Mouse (Mus musculus): ENCODE data around the gene Klb.

The Klb gene

GRCm38 (mm10) chr5:65385704-65386103 is 37.6 kb downstream of the Klb start:
- no peak for DNase-seq

DNA sequence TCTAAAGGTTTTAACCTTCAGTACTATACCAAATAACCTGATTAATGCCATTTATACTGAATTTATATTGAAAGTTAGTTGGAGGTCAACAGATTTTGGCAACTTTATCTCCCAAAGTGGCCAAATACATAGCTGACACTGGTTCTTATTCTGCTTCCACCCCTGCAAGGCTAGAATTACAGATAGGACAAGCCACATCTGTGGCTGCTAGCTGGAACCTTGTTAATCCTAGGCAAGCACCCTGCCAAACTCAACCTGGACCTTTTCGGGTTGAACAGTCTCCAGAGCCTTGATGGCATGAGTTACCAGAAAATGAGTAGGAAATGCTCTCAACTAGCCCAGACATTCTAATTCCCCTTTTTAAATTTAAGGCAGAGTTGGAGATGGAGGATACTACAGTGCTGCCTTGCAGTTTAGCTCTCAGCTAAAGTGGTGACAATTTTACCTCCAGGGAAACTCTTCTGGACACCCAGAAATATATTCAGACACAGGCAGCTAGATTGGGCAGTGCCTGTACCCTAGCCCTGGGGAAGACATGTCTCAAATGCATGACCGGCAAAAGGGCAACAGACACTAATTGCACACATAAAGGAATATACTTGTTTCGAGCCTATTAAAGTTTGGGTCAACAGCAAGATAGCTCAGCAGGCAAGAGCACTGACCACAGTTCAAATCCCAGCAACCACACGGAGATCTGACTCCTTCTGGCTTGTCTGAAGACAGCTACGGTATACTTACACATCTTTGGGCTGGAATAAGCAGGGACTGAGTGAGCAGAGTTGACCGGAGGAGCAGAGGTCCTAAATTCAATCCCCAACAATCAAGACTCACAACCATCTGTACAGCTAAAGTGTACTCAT is 39.1 kb downstream of the Klb start:
- DNase-seq = no peak

DNA sequence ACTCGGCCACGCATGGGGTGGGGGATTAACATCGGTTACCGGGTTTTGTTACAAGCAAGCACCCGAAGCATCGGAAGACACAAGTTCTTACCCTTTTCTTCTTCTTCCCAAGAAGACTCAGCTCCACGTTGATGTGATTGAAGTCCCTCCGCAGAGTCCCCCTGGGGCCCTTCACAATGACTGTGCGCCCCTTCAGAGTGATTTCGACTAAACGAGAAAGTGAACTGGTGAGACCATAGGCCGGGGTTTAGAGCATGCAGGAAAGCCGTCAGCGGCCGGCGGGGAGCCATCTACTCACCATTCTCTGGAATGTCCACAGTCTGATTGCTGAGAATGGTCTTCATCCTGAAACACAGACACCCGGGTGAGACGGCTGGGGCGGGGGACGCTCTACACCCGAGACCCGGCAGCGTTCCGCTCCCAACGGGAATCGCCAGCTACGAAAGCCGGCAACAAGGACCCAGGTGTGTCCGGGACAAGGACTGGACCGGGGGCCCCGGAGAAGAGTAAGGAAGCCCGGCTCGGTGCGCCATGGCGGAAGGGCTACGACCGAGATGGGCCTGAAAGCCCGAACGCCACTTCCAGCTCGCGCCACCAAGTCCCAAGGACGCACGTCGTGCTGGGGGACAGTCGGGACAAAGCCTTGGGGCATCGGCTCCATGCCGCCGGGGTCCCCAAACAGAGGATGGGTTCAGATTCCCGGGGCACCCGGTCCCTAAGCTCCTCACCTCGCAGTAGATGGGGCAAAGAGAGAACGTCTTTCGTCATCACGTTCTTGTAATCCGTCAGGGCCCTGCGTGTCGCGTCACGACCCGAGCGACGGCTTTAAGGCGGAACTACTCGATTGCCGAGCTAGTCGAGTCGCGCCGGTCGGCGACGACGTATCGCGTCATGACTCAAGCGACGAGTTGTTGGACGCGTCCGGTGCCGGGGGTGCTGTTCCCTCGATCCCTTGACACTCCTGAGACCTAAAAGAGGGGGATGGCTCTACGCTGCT is 42.8 kb downstream of the Klb start, which contains the start of the genes Rpl9 and Lias:
Rpl9 (minus strand) TSS at position 797 of the 997 bp plus-strand sequence.
Lias (plus strand) TSS at position 850 of the 997 bp plus-strand sequence.
- peak; percentile 98 to 99 for DNase-seq

DNA sequence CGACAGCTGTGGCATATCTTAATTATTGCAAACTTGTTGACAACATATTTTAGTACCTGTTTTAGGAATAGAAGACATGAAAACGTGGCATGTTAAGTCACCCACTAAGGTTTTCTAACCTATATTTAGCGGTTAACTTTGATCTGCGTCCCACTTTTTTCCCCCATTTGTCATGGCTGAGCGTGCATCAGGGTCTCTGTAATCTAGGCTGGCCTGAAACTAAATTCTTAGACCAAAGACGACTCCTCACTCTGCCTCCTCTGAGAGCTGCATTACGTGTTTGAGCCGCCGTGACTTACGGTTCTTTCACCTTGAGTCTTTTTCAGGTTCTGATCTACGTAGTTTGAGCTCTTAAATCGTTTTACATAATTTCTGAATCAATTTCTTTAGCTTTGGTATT is 43.6 kb downstream of the Klb start:
- DNase-seq = no peak

DNA sequence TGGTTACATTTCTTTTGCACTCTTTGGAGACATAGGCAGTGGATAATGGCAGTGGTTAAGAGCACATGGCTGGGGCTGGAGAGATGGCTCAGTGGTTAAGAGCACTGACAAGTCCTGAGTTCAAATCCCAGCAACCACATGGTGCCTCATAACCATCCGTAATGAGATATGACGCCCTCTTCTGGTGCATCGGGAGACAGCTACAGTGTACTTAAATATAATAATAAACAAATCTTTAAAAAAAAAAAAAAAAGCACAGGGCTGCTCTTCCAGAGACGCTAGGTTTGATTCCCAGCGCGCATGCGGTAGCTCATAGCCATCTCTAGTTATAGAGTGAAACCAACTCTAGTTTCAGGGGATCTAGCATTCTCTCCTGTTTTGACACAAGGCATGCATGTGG is 46.3 kb downstream of the Klb start:
- no peak for DNase-seq

DNA sequence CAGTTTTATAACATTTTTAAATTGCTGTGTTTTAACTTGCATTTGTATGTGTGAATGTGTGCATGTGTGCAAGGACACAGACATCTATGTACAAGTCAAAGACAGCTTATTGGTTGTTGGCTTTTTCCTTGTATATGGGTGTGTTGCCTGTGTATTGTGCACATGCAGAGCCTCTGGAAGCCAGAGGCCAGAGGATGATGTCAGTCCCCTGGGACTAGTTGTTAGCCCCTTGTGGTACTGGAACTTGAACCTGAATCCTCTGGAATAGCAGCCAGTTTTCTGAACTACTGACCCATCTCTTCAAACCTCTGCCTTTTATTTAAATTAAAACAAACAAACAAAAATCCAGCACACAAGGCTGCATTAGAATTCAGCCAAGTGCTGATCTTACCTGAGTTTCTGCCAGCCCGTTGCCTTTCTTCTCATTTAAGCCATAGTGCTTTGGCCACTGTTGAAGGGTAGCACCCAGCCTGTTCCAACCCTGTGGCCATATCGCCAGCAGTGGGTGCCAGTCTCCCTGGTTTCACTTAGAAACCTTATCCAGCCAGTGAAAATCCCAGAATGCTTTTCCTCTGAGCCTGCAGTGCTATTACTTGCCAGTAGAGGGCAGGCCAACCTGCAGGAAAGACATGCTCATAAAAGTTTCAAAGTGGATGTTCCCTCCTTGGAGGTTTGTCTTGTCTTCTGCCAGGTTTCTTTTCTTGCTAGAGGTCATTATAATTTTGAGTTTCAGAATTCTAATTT is 53.3 kb downstream of the Klb start:
- DNase-seq = peak; percentile 69 to 70

- no peak for DNase-seq
Observed at GRCm38 (mm10) chr5:65407989-65408388, 59.9 kb downstream of the Klb start.

GRCm38 (mm10) chr5:65415653-65416458 is 67.7 kb downstream of the Klb start:
- no peak for DNase-seq

- DNase-seq = no peak
Observed at GRCm38 (mm10) chr5:65419136-65419535, 71.0 kb downstream of the Klb start.

GRCm38 (mm10) chr5:65420822-65421221 is 72.7 kb downstream of the Klb start:
- DNase-seq = no peak

GRCm38 (mm10) chr5:65422803-65423202 is 74.7 kb downstream of the Klb start:
- DNase-seq = no peak

- DNase-seq = no peak
Observed at GRCm38 (mm10) chr5:65424215-65424614, 76.1 kb downstream of the Klb start.

DNA sequence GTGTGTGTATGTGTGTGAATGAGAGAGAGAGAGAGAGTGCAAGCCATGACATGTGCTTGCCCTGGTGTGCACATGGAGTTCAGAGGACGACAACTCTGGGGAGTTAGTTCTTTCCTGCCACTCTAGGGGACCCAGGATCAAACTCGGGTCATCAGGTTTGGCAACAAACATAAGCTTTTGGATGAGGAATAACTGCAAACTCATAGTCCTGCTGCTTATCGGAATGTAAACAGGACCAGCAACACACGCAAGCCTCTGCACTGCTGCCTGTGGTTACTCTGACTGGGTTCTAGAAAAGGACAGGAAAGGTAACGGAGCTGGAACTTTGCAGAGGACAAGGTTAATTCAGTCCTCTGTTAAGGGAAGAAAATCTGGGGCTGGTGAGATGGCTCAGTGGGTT is 77.1 kb downstream of the Klb start:
- DNase-seq = no peak

- no peak for DNase-seq
Observed at GRCm38 (mm10) chr5:65428321-65428720, 80.2 kb downstream of the Klb start.

DNA sequence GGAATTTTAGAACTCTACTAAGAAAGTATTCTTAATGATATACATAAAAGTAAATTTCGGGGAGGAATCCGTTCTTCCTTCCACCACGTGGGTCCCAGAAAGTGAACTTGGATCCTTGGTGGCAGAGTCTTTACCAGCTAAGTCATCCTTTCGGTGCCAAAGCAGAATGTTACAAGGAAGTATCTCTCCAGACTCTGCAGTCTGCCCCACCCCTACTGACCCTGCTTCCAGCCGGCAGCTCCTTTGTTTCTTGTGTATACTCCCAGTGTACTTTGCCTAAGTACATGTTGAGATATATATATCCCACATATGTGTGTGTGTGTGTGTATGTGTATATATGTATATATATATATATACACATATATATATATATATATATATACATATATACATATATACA is 81.3 kb downstream of the Klb start:
- no peak for DNase-seq
